ENCODE assay signal across 8 mouse cellular contexts in genomic region chr5:125056331-125056695, GRCm38 (mm10). TPM values are rescaled to one million over a fixed set of nuclear protein-coding genes. Genes with fewer than 3 reads are reported as not detected.
DNase-seq lines count a peak whose midpoint lies in the region; ATAC-seq and TF ChIP-seq lines count a peak whose summit lies in the region.

No protein-coding gene starts in this region.

- H3K4me1 ChIP-seq in thymus, adult 2 months (replicated peaks; ENCODE audit: control insufficient read depth, insufficient read depth, low read length), result peaks cover 50% of the 10 kb centered on the region
- H3K4me1 ChIP-seq in limb, embryonic 15.5 days, result peaks cover 87% of the 10 kb centered on the region

- peak; percentile 60 for DNase-seq in embryo, embryonic 10 days (ENCODE audit: low spot score)
- DNase-seq in embryo, embryonic 9.5 days (ENCODE audit: extremely low spot score), result no peak
- DNase-seq in thymus, adult 2 months, result no peak
- no peak for DNase-seq in thymus, postnatal 14 days
- DNase-seq in urinary bladder, postnatal 4 days (ENCODE audit: low spot score in 2 of 2), result no peak
- DNase-seq in gastrocnemius, postnatal 4 days (ENCODE audit: low spot score in 2 of 2), result no peak
- DNase-seq in spleen, adult 18-20 months, result no peak

- TF ChIP-seq POLR2A in thymus, adult 2 months (IDR thresholded peaks at IDR 0.05; ENCODE audit: control insufficient read depth, extremely low read depth, insufficient read depth, low read length, poor library complexity), result no peak

- no peaks in the 10 kb centered on the region for H3K9me3 ChIP-seq in limb, embryonic 15.5 days

- no peak overlapping the region for H3K27ac ChIP-seq in thymus, adult 2 months (ENCODE audit: control insufficient read depth, insufficient read depth, low read length)
- peak overlapping the region; percentile 87 for H3K27ac ChIP-seq in limb, embryonic 15.5 days

- TF ChIP-seq CTCF in thymus, adult 2 months (IDR thresholded peaks at IDR 0.05; ENCODE audit: borderline replicate concordance, control insufficient read depth, extremely low read depth, insufficient read depth, low read length, poor library complexity), result no peak

- H3K36me3 ChIP-seq in thymus, adult 2 months (ENCODE audit: control insufficient read depth, insufficient read depth, low read length), result no peaks in the 10 kb centered on the region
- peaks cover 39% of the 10 kb centered on the region for H3K36me3 ChIP-seq in limb, embryonic 15.5 days

- WGBS in thymus, adult 2 months, result 24% methylated on average over 6 of the region's 6 CpGs
- WGBS in limb, embryonic 15.5 days, result 23% methylated on average over 6 of the region's 6 CpGs

- no peaks in the 10 kb centered on the region for H3K27me3 ChIP-seq in thymus, adult 2 months (ENCODE audit: control insufficient read depth, insufficient read depth, low read length)
- H3K27me3 ChIP-seq in limb, embryonic 15.5 days, result no peaks in the 10 kb centered on the region

- no peak for ATAC-seq in limb, embryonic 15.5 days (ENCODE audit: insufficient number of reproducible peaks, low FRiP score, low TSS enrichment, low read depth)

- H3K9ac ChIP-seq in limb, embryonic 15.5 days, result no peak overlapping the region

- 0 out of 2 replicates have a peak overlapping the region, but pooled peaks have one; percentile 0 for H3K4me3 ChIP-seq in thymus, adult 2 months (ENCODE audit: control insufficient read depth, insufficient read depth, low read length)
- peak overlapping the region; percentile 35; the same call in 1 of the 2 replicates for H3K4me3 ChIP-seq in limb, embryonic 15.5 days

- peak overlapping the region; percentile 49 for H3K4me2 ChIP-seq in limb, embryonic 15.5 days

RNA-seq across cellular contexts. Expression of gene Rflna, which starts 53.3 kb away (rescaled TPM):
- 3.4 and 4.5 TPM in 2 replicates for polyA plus RNA-seq in thymus, adult 2 months (2012; rRNA removed)
- 36.9 and 40.7 TPM in 2 replicates for polyA plus RNA-seq in limb, embryonic 15.5 days (2015; fragmentation: Nextera tagmentation; extraction: Ambion mirVana)
- total RNA-seq in gastrocnemius, postnatal 4 days (2021), result 1 to 10 TPM; 2.0 to 2.3 TPM
